Mouse (Mus musculus) MEL (cell line): ENCODE results near the gene Als2. TPM values are rescaled to one million over a fixed set of nuclear protein-coding genes. Genes with fewer than 3 reads are reported as not detected.

Experiments
- DNase-seq: peaks from one replicate; pipeline ENCODE4 v3.0.0; 2011; ENCODE audit warnings: low read depth, low spot score
- H3K27ac ChIP-seq: 2 replicates; pipeline ENCODE4 v1.5.1; 2012; ENCODE audit warnings: low read depth, mild to moderate bottlenecking, control low read depth, low read length, moderate library complexity; ENCODE audit not compliant: control insufficient read depth
- H3K27me3 ChIP-seq, 2 experiments: fragments of 150-350 bp in 1 of 2; sonication (generic) in 1 of 2; 2 replicates each; pipeline ENCODE4 v1.6.1; 2012; ENCODE audit warnings: low read length in 2 of 2, mild to moderate bottlenecking in 2 of 2, improper control_type of control experiment in 1 of 2, moderate library complexity in 1 of 2; ENCODE audit not compliant: insufficient read depth in 2 of 2, control insufficient read depth in 1 of 2
- H3K36me3 ChIP-seq, 2 experiments: 2 replicates each; pipeline ENCODE4 v1.6.1; 2012 to 2014; ENCODE audit warnings: low read length in 2 of 2, improper control_type of control experiment in 1 of 2, inconsistent platforms in 1 of 2, mild to moderate bottlenecking in 1 of 2; ENCODE audit not compliant: insufficient read depth in 2 of 2, control insufficient read depth in 1 of 2
- H3K4me1 ChIP-seq, 2 experiments: fragments of 150-350 bp in 1 of 2; sonication (generic) in 1 of 2; 2 replicates each; pipeline ENCODE4 v1.6.1; 2012; ENCODE audit warnings: low read length in 2 of 2, improper control_type of control experiment in 1 of 2, mild to moderate bottlenecking in 1 of 2; ENCODE audit not compliant: insufficient read depth in 2 of 2, control insufficient read depth in 1 of 2
- H3K4me3 ChIP-seq, 2 experiments: fragments of 150-350 bp in 1 of 2; sonication (generic) in 1 of 2; 2 replicates each; pipeline ENCODE4 v1.5.1; 2012; ENCODE audit warnings: low read depth in 2 of 2, low read length in 2 of 2, mild to moderate bottlenecking in 2 of 2, moderate library complexity in 2 of 2, control low read depth in 1 of 2, improper control_type of control experiment in 1 of 2; ENCODE audit not compliant: control insufficient read depth in 1 of 2, insufficient read depth in 1 of 2
- H3K79me2 ChIP-seq: 2 replicates; pipeline ENCODE4 v1.6.1; 2012; ENCODE audit warnings: mild to moderate bottlenecking, low read length, moderate library complexity; ENCODE audit not compliant: control insufficient read depth, poor library complexity, insufficient read depth
- H3K9ac ChIP-seq: 2 replicates; pipeline ENCODE4 v1.6.1; 2012; ENCODE audit warnings: low read depth, mild to moderate bottlenecking, control low read depth, low read length, moderate library complexity; ENCODE audit not compliant: control insufficient read depth, poor library complexity, severe bottlenecking
- H3K9me3 ChIP-seq: fragments of 150-350 bp; sonication (generic); replicated peaks from 2 replicates; pipeline ENCODE4 v1.6.1; 2012; ENCODE audit warnings: mild to moderate bottlenecking, low read length, improper control_type of control experiment, moderate library complexity; ENCODE audit not compliant: insufficient read depth
- EP300 ChIP-seq, 2 experiments: IDR thresholded peaks; 2 replicates each; pipeline ENCODE4 v1.6.1; 2011; ENCODE audit warnings: improper control_type of control experiment in 2 of 2, low read length in 2 of 2, low read depth in 1 of 2, mild to moderate bottlenecking in 1 of 2
- GATA1 ChIP-seq: IDR thresholded peaks from 2 replicates; pipeline ENCODE4 v1.6.1; 2011; ENCODE audit warnings: low read depth, low read length, improper control_type of control experiment
- HCFC1 ChIP-seq: IDR thresholded peaks from 2 replicates; pipeline ENCODE4 v1.6.1; 2012; ENCODE audit warnings: low read depth, mild to moderate bottlenecking, inconsistent platforms, low read length, improper control_type of control experiment, moderate library complexity
- KAT2A ChIP-seq: conservative IDR thresholded peaks from 2 replicates; pipeline ENCODE4 v1.6.1; 2012; ENCODE audit warnings: low read depth, low read length, improper control_type of control experiment, inconsistent platforms
- MAZ ChIP-seq: IDR thresholded peaks from 2 replicates; pipeline ENCODE4 v1.6.1; 2012; ENCODE audit warnings: low read depth, mild to moderate bottlenecking, inconsistent platforms, low read length, improper control_type of control experiment
- MEF2A ChIP-seq: IDR thresholded peaks from 2 replicates; pipeline ENCODE4 v1.6.1; 2014; ENCODE audit warnings: low read depth, mild to moderate bottlenecking, inconsistent platforms, low read length, improper control_type of control experiment; ENCODE audit not compliant: poor library complexity, insufficient replicate concordance, severe bottlenecking; ENCODE audit errors: extremely low read depth
- MYB ChIP-seq: IDR thresholded peaks from 2 replicates; pipeline ENCODE4 v1.6.1; 2011; ENCODE audit warnings: mild to moderate bottlenecking, low read depth, low read length, improper control_type of control experiment
- MYC ChIP-seq: IDR thresholded peaks from 2 replicates; pipeline ENCODE4 v1.6.1; 2011; ENCODE audit warnings: low read depth, mild to moderate bottlenecking, low read length, improper control_type of control experiment, moderate library complexity
- POLR2AphosphoS5 ChIP-seq: IDR thresholded peaks from 2 replicates; pipeline ENCODE4 v1.6.1; 2012; ENCODE audit warnings: low read depth, borderline replicate concordance, mild to moderate bottlenecking, inconsistent platforms, low read length, moderate library complexity, mixed read lengths
- RCOR1 ChIP-seq: IDR thresholded peaks from 2 replicates; pipeline ENCODE4 v1.6.1; 2012; ENCODE audit warnings: low read depth, mild to moderate bottlenecking, inconsistent platforms, low read length, improper control_type of control experiment
- SIN3A ChIP-seq: IDR thresholded peaks from 2 replicates; pipeline ENCODE4 v1.6.1; 2012; ENCODE audit warnings: low read length, improper control_type of control experiment, inconsistent platforms
- SMC3 ChIP-seq: IDR thresholded peaks from 2 replicates; pipeline ENCODE4 v1.6.1; 2011; ENCODE audit warnings: low read depth, low read length, improper control_type of control experiment
- TAL1 ChIP-seq: IDR thresholded peaks from 2 replicates; pipeline ENCODE4 v1.6.1; 2012; ENCODE audit warnings: mild to moderate bottlenecking, inconsistent platforms, low read length, moderate library complexity, mixed read lengths
- TBP ChIP-seq: IDR thresholded peaks from 2 replicates; pipeline ENCODE4 v1.8.0; 2011; ENCODE audit warnings: low read depth, low read length, improper control_type of control experiment
- TCF12 ChIP-seq: IDR thresholded peaks from 2 replicates; pipeline ENCODE4 v1.6.1; 2014; ENCODE audit warnings: low read depth, mild to moderate bottlenecking, inconsistent platforms, low read length, improper control_type of control experiment, moderate library complexity
- UBTF ChIP-seq: IDR thresholded peaks from 2 replicates; pipeline ENCODE4 v1.6.1; 2012; ENCODE audit warnings: low read depth, mild to moderate bottlenecking, inconsistent platforms, low read length, improper control_type of control experiment, moderate library complexity, borderline replicate concordance; ENCODE audit not compliant: insufficient read depth
- ZKSCAN1 ChIP-seq: IDR thresholded peaks from 2 replicates; pipeline ENCODE4 v1.6.1; 2012; ENCODE audit warnings: low read depth, mild to moderate bottlenecking, inconsistent platforms, low read length, improper control_type of control experiment, moderate library complexity
- polyA plus RNA-seq, 2 experiments: library from polyadenylated mRNA; stranded (reverse) in 1 of 2; unstranded in 1 of 2; fragments of >175 nt in 1 of 2; fragments of >200 nt in 1 of 2; gene quantifications; 2 replicates each; pipeline versions ENCODE4 v1.2.1 to v1.2.4; 2012; ENCODE audit warnings: low replicate concordance in 2 of 2, low read depth in 1 of 2; ENCODE audit not compliant: insufficient read length in 2 of 2, insufficient read depth in 1 of 2, missing spikeins in 1 of 2
- total RNA-seq: library from RNA; depleted of rRNA; stranded (reverse); fragments of 300-350 nt; gene quantifications from 2 replicates; pipeline ENCODE4 v1.2.3, GENCODE M21; 2012

Gene Als2
- total and polyA plus RNA-seq, 3 experiments = 7.4 to 8.5 TPM; not detected in 1

DNA sequence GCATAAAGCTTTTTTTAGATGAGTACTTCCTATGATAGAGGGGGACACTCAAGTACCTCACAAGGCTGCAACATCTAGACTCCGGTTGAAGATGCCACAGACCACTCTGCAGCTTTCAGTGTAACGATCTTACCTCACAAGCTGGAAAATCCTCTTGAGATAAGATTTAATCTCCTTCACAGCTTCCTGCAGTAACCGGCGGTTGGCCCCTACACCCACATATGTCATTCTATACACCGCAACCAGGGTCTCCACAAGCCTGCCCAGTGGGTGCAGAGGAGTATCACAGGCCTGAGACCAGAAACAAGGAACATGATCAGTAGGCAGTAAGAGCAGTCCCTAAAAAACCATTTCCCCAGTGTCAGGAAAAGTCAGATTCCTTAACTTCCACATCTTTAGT lies 64.0 kb downstream of the Als2 start:
- DNase-seq = peak; percentile 11
- no peaks in the 10 kb centered on the region for H3K79me2 ChIP-seq
- H3K9ac ChIP-seq = 0 out of 2 replicates have a peak overlapping the region, but pooled peaks have one; percentile 16
- H3K4me3 ChIP-seq = no peak overlapping the region
- no peaks in the 10 kb centered on the region for H3K9me3 ChIP-seq
- TF ChIP-seq EP300 (IDR thresholded peaks at IDR 0.05; ENCODE audit: low read depth in 1 of 2, low read length in 2 of 2) = peak in 1 of 2 experiments; percentile 65; a peak in 1 of 4 replicates
- TF ChIP-seq TCF12 = peak; percentile 50
- TF ChIP-seq MEF2A = no peak
- TF ChIP-seq UBTF = no peak
- peak; percentile 54 for TF ChIP-seq GATA1
- no peaks in the 10 kb centered on the region for H3K27me3 ChIP-seq
- peak overlapping the region; percentile 45; the same call in 1 of the 2 replicates for H3K27ac ChIP-seq
- peaks cover 0 to 23% of the 10 kb centered on the region in 2 experiments; a peak in 2 of 4 replicates for H3K36me3 ChIP-seq
- H3K4me1 ChIP-seq = peaks cover 5 to 21% of the 10 kb centered on the region in 2 experiments

DNA sequence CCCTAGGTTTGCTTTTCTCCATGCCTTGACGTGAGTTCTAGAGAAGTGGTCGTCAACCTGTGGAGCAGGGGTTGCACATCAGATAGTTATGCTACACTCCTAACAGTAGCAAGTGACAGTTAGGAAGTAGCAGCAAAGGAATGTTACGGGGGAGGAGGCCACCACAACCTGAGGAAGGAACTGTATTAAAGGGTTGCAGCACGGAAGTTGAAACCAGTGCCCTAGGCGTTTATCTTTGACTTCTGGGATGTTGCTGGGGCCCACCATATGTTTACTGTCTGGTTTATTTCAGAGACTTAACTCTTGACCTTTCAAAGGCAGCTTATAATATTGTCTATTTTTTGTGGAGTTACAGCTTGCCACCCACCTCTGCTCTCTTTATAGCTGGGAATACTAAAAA lies 65.2 kb downstream of the Als2 start:
- Histone ChIP-seq H3K27ac (peak overlapping the region; percentile 80), H3K4me3 (no peak overlapping the region), H3K4me1 (peaks cover 5 to 21% of the 10 kb centered on the region in 2 experiments), H3K27me3 (no peaks in the 10 kb centered on the region), H3K36me3 (peaks cover 0 to 23% of the 10 kb centered on the region in 2 experiments; a peak in 2 of 4 replicates), H3K9me3 (no peaks in the 10 kb centered on the region), H3K9ac (peak overlapping the region; percentile 29; the same call in 1 of the 2 replicates), H3K79me2 (no peaks in the 10 kb centered on the region)
- DNase-seq = peak; percentile 49
- no peak for TF ChIP-seq SIN3A
- peak; percentile 67 for TF ChIP-seq MYB
- TF ChIP-seq TAL1 = no peak
- 0 out of 2 replicates have a peak, but pooled peaks have one; percentile 27 for TF ChIP-seq GATA1
- 0 out of 2 replicates have a peak, but pooled peaks have one; percentile 23 for TF ChIP-seq TBP
- no peak for TF ChIP-seq SMC3
- TF ChIP-seq RCOR1 = no peak
- no peak for TF ChIP-seq HCFC1
- peak in 1 of 2 experiments; percentile 66; a peak in 2 of 4 replicates for TF ChIP-seq EP300 (IDR thresholded peaks at IDR 0.05; ENCODE audit: low read depth in 1 of 2, low read length in 2 of 2)
- TF ChIP-seq, all 39 proteins: peak for 4

DNA sequence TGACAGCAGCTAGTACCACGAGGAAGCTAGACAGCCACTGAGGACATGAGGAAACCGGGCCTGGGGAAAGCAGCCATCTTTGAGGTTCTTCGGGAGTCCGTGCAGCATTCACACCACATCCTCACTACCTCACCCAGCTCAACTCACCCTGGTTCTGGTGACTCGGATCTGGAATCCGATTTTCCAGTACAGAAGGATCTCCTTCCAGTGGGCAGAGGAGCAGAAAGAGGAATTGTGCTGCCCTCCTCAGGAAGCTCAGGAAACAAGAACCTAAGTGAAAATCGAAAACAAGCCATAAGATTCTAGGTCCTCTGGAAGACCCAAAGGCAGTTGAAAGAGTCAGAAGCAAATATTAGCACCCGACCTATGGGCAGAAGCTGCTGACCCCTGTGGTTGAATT lies 66.7 kb downstream of the Als2 start:
- no peak overlapping the region for H3K27ac ChIP-seq
- peaks cover 0 to 23% of the 10 kb centered on the region in 2 experiments; a peak in 2 of 4 replicates for H3K36me3 ChIP-seq
- H3K9me3 ChIP-seq = no peaks in the 10 kb centered on the region
- H3K79me2 ChIP-seq = no peaks in the 10 kb centered on the region
- TF ChIP-seq MYC = no peak
- no peak for TF ChIP-seq EP300 (IDR thresholded peaks at IDR 0.05; ENCODE audit: low read depth in 1 of 2, low read length in 2 of 2)
- TF ChIP-seq POLR2AphosphoS5 = no peak
- TF ChIP-seq ZKSCAN1 = no peak
- TF ChIP-seq MAZ = no peak
- TF ChIP-seq KAT2A = no peak
- TF ChIP-seq, all 39 proteins: peak for 0
- H3K9ac ChIP-seq = no peak overlapping the region
- no peak for DNase-seq
- no peaks in the 10 kb centered on the region for H3K27me3 ChIP-seq
- H3K4me3 ChIP-seq = no peak overlapping the region
- H3K4me1 ChIP-seq = peaks cover 5 to 21% of the 10 kb centered on the region in 2 experiments
